Mouse (Mus musculus): ENCODE measurements around the gene Diras1. TPM values are rescaled to one million over a fixed set of nuclear protein-coding genes. Genes with fewer than 3 reads are reported as not detected.
A peak's percentile ranks its signal among the peaks of the same experiment; 100 is the strongest.
"Not testable (repeated sequence)": the region's sequence is repeated elsewhere in the genome, so short reads cannot be mapped to it uniquely, and the experiment has no call there.

Diras1 gene
- total RNA-seq, 2 experiments from 2014 or later = 0.10 TPM; not detected in 1

DNA sequence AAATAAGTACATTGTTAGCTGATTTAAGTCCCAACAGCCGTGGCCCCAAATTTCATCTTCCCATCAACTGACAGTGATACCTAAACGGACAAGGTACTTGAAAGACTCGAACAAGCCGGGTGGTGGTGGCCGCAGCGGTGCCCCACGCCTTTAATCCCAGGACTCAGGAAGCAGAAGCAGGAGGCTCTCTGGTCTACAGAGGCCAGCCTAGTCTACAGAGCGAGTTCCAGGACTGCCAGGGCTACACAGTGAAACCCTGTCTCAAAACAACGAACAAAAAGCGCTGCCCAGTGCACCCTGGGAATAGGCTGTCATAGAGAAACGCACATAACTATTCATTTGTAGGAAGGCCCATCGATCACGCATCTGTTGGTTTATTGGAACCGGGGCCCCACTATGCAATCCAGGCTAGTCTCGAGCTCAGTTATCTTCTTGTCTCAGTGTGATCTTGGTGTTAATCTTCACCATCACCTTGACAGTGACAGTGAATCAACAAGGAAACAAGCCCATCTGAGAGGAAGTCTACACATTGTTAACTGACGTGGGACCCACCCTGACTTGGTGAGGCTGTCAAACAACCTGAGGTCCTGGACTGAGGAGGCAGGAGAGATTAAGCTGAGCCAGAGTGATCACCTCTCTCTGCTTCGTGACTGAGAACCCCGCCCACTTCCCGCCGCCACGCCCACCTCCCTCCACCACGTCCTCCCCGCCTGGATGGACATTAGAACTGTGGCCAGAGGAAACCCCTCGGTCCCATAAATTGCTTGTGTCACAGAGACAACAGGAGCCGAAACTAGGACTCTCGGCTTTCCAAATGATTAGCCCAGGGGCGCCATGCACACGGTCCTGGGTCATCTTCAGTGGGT, 25.0 kb downstream of the Diras1 start:
- no peak for DNase-seq
- intact Hi-C loops (cut with DNase I) = loop anchor here (1.0 to 2.0 kb wide), 2 partner anchors 40 to 82 kb away; no protein-coding TSS in a partner anchor

GRCm38 (mm10) chr10:80999362-81000196, 25.9 kb downstream of the Diras1 start:
- intact Hi-C loops (cut with DNase I) = loop anchor here (1.0 to 5.0 kb wide), 4 partner anchors 41 to 178 kb away; partner anchors contain the start of gene Eef2
- peak; percentile 80 to 91 for DNase-seq

DNA sequence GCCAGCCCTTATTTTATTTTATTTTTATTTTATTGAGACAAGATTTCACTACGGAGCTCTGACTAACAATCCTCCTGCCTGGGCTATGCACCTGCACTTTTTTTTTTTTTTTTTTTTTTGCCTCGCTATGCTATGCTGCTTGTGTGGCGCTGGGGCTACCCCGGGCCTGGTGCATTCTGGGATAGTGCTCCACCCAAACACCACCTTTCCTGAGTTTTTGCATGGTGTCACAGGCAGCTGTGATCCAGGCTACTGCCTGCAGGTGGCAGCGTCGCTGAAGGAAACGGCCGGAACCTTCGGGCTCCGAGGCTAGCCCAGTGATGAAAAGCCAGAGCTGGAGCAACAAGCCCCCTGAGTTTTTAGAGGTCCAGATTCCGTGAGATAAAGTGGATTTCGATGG, 26.7 kb downstream of the Diras1 start:
- DNase-seq = peak; percentile 33 to 56
- intact Hi-C loops (cut with DNase I) = loop anchor here (5.0 kb wide), 2 partner anchors 176 to 179 kb away; partner anchors contain the start of gene Eef2

GRCm38 (mm10) chr10:80998021-80998420, 27.4 kb downstream of the Diras1 start:
- DNase-seq = no peak
- intact Hi-C loops (cut with DNase I) = loop anchor here (5.0 kb wide), 2 partner anchors 176 to 179 kb away; partner anchors contain the start of gene Eef2

- no peak for DNase-seq
- intact Hi-C loops (cut with DNase I) = loop anchor here (5.0 kb wide), 2 partner anchors 175 to 180 kb away; partner anchors contain the start of gene Eef2
Measured at GRCm38 (mm10) chr10:80997332-80997731, 28.1 kb downstream of the Diras1 start.

GRCm38 (mm10) chr10:80996501-80996900, 29.0 kb downstream of the Diras1 start:
- intact Hi-C loops (cut with DNase I) = loop anchor here (5.0 kb wide), 2 partner anchors 174 to 181 kb away; partner anchors contain the start of gene Eef2
- no peak for DNase-seq

GRCm38 (mm10) chr10:80995091-80995632, 30.3 kb downstream of the Diras1 start:
- intact Hi-C loops (cut with DNase I) = loop anchor here (1.0 to 5.0 kb wide), 4 partner anchors 66 to 182 kb away; partner anchors contain the start of gene Eef2
- peak; percentile 79 to 91 for DNase-seq

DNA sequence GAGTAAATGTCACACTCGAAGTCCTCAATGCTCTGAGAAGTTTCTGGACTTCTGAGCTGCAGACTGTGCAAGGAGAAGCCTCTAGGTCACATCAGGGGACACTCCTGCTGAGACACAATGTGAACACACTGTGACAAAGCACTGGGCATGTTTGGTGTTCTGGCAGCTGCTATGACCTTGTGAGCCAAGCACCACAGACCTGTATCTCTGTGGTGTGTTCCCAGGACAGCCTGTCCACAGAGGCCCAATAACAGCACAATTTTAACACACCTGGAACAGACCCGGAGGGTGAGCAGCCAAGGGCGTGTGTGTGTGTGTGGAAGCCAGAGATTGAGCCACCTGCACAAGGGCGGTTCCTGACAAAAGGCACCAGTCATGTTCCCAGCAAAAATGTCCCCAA, 30.8 kb downstream of the Diras1 start:
- intact Hi-C loops (cut with DNase I) = loop anchor here (1.0 to 5.0 kb wide), 4 partner anchors 66 to 183 kb away; partner anchors contain the start of gene Eef2
- DNase-seq = peak; percentile 41 to 59

DNA sequence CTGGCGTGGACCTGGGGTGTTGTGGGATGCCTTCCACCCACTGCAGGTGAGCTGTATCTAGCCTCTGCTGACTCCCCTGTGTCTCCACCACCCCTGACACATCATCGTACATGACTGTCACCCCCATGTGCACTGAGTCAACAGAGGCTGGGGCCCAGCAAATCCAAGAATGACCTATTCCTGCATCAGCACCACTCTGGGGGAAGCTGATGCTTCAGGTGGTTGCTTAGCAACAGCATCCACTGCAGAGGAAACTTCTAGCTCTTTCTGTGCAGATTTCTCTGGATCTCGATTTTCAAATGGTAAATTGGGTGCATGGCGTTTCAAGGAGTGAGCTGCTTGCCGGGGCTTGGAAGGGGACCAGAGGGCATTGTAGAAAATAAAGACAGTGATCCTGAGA, 32.2 kb downstream of the Diras1 start:
- DNase-seq = no peak
- intact Hi-C loops (cut with DNase I) = no loop called here

DNA sequence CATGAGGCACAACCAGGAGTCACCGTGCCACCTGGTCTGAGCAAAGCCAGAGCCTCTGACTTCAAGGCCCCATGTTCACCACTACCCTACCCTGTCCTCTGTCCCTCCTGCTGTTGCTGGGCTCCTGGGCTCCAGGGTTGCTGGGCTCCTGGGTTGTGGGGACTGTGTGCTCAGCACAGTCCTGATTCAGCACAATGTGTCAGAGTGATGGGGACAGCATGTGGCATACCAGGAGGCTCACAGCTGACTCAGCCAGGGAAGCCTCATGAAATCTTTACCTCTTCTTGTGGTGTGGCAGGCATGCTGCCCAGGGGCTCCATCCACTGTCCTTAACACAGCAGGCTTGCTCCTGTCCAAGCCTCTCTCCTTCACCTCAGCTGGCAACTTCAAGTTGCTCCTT, 33.5 kb downstream of the Diras1 start:
- intact Hi-C loops (cut with DNase I) = no loop called here
- no peak for DNase-seq

DNA sequence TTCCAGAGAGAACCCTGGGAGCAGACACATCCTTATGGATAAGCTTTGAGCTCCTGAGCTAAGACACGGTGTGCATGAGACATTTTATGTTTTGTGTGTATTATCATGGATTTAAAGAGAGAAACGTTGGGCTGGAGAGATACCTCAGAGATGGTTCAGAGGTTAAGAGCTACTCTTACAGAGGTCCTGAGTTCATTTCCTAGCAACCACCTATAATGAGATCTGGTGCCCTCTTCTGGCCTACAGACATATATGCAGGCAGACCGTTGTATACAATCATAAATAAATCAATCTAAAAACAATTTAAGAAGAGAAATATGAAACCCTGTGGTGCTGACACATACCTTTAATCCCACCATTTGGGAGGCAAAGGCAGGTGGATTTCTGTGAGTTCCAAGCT, 34.5 kb downstream of the Diras1 start:
- intact Hi-C loops (cut with DNase I) = no loop called here

DNA sequence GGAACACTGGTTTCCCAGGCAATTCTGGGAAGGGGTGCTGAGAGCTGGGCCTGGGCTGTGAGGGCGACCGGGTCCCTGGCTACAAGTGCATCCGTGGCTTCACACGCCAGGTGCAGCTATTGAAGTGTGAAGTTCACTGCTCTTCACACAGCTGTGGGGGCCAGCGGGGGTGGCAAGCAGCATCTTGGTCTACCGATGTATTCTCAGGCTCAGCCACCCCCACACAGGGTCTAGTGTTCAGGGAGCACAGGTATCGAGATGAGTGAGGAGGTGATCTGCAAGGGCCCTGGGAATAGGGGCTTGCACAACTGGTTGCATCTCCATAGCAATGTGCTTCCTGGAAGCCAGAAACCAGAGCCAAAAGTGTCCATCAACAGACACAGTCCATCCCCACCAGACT, 35.1 kb downstream of the Diras1 start:
- no peak for DNase-seq
- intact Hi-C loops (cut with DNase I) = no loop called here

More for the DNA sequence above, 34.5 kb downstream of the Diras1 start:
- DNase-seq = no peak

GRCm38 (mm10) chr10:80989854-80990253, 35.6 kb downstream of the Diras1 start:
- DNase-seq; intact Hi-C loops (cut with DNase I): not testable (repeated sequence)

- intact Hi-C loops (cut with DNase I) = no loop called here
- no peak for DNase-seq
Measured at GRCm38 (mm10) chr10:80989446-80989845, 36.0 kb downstream of the Diras1 start.

- intact Hi-C loops (cut with DNase I) = loop anchor here (1.0 kb wide), 1 partner anchor 60 kb away; no protein-coding TSS in a partner anchor
Measured at GRCm38 (mm10) chr10:80987709-80988441, 37.6 kb downstream of the Diras1 start.

DNA sequence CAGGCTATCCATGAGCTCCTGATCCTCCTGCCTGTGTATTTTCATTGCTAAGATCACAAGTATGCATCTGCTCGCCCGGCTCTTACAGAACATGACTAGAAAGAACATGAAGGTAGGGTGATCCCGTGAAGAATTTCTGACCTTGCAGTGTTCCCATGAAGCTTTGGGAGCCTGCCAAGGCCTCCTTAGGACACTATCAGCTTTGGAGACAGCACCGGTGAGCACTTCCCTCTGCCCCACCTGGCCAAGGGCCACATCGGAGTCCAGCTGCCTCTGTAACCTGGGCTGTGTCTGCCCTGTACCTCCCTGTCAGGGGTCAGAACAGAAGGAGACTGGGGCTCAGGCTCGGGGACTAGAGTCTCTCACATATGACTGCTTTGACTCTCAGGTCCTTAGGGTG, 38.7 kb downstream of the Diras1 start:
- peak; percentile 67 to 76 for DNase-seq
- intact Hi-C loops (cut with DNase I) = no loop called here

More at GRCm38 (mm10) chr10:80987709-80988441, 37.6 kb downstream of the Diras1 start:
- peak; percentile 92 to 93 for DNase-seq

DNA sequence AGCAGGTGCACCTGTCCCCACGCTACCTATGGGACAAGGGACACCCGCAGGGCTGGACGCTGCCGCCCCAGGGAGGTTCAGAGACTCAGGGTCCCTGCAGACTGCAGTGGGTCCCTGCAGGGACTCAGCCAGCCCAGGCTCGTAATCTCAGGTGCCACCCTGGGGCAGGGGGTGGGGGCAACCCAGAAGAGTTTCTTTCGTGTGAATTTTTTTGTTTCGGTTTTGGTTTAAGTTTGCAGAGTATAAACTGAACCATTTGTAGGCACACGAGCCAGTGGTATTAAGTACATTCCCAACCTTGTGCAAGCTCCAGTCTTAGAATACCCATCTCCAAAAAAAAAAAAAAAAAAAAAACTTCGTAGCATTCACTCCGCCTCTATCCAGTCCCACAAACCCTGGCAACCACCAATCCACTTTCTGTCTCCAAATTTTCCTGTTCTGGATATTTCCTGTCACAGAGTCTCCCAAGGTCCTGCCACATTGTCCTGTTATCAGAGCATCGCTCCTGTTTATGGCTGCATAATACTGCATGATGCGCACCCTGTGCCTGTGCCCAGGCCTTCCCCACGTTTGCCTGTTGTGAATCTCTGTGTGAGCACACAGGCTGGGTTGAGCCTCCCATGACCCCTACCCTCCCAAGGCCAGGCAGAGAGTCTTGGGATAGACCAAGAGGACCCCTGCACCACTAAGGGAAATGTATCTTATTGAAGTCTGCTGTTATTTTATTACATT, 39.3 kb downstream of the Diras1 start:
- DNase-seq = no peak
- intact Hi-C loops (cut with DNase I) = no loop called here

DNA sequence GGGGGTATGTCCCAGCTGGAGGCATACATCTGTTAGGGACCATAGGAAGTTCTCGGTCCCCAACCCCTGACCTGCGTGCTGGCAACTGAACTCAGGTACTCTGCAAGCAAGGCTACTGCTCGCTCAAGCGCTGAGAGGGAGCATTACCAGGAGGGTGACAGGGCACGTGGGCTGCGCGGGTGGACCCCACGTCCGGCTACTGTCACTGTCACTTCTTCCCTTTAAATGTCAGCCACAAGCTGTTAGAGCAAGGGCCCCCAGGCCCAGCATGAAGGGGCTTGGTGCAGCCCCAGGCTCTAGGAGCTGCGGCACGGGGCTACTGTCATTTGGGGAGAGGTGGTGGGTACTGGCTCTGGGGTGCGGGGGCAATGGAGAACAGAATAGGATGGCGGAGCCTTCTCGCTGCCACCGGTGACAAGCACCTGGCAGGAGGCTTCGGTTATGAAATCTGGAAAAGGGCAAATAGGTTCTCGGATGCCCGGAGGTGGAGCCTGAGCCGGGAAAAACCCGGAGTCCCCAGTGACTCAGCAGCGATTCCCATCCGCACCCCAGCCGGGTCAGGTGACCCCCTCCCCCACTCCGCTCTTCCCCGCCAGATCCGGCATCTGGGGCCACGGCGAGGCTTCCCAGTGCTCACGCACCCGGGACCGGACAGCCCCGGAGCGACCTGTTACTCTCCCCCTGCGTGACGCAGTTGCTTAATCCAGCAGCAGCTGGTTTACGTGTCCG, 40.1 kb downstream of the Diras1 start:
- intact Hi-C loops (cut with DNase I) = no loop called here
- DNase-seq = peak; percentile 36 to 43
